Mouse (Mus musculus) liver, embryonic 15.5 days (tissue): ENCODE data around the gene Atg4d. TPM values are rescaled to one million over a fixed set of nuclear protein-coding genes. Genes with fewer than 3 reads are reported as not detected.
A peak's percentile ranks its signal among the peaks of the same experiment; 100 is the strongest.
"Not testable (repeated sequence)": the region's sequence is repeated elsewhere in the genome, so short reads cannot be mapped to it uniquely, and the experiment has no call there.

ENCODE experiments used
- ATAC-seq: fragments of 200-750 bp; cut with Nextera tagmentation; 2 replicates; pipeline ENCODE4 v1.8.0; 2017; ENCODE audit warnings: moderate number of reproducible peaks, mild to moderate bottlenecking, moderate library complexity; ENCODE audit not compliant: insufficient read depth
- H3K27ac ChIP-seq: fragments of 300-500 bp; sonication (generic); replicated peaks from 2 replicates; pipeline ENCODE4 v1.5.1; 2015; ENCODE audit warnings: mild to moderate bottlenecking, inconsistent platforms
- H3K27me3 ChIP-seq: fragments of 300-500 bp; sonication (generic); 2 replicates; pipeline ENCODE4 v1.6.1; 2015; ENCODE audit warnings: mild to moderate bottlenecking, inconsistent platforms
- H3K36me3 ChIP-seq: fragments of 300-500 bp; sonication (generic); replicated peaks from 2 replicates; pipeline ENCODE4 v1.6.1; 2015; ENCODE audit warnings: moderate library complexity, mild to moderate bottlenecking, inconsistent platforms
- H3K4me1 ChIP-seq: fragments of 300-500 bp; sonication (generic); replicated peaks from 2 replicates; pipeline ENCODE4 v1.6.1; 2015; ENCODE audit warnings: inconsistent platforms
- H3K4me2 ChIP-seq: fragments of 300-500 bp; sonication (generic); 2 replicates; pipeline ENCODE4 v1.6.1; 2015; ENCODE audit warnings: moderate library complexity, mild to moderate bottlenecking, inconsistent platforms
- H3K4me3 ChIP-seq: fragments of 300-500 bp; sonication (generic); replicated peaks from 2 replicates; pipeline ENCODE4 v1.5.1; 2015; ENCODE audit warnings: mild to moderate bottlenecking, inconsistent platforms
- H3K9ac ChIP-seq: fragments of 300-500 bp; sonication (generic); 2 replicates; pipeline ENCODE4 v1.6.1; 2015; ENCODE audit warnings: moderate library complexity, mild to moderate bottlenecking, inconsistent platforms
- H3K9me3 ChIP-seq: fragments of 300-500 bp; sonication (generic); replicated peaks from 2 replicates; pipeline ENCODE4 v1.6.1; 2016; ENCODE audit warnings: inconsistent platforms
- WGBS: fragments of 180-500 bp; shearing (Covaris S2); methylation state at CpG from one replicate; pipeline ENCODE4 v1.1.7; 2015; ENCODE audit warnings: mixed read lengths; ENCODE audit not compliant: insufficient replicate concordance; 5-methylcytosine and 5-hydroxymethylcytosine counted together
- polyA plus RNA-seq: library from polyadenylated mRNA; unstranded; fragments of >200 nt; fragmentation: Nextera tagmentation; extraction: Ambion mirVana; gene quantifications from 2 replicates; pipeline ENCODE4 v1.2.1, GENCODE M21; 2015

The Atg4d gene
- polyA plus RNA-seq, 1 experiment from 2014 or later: 97.2 TPM

DNA sequence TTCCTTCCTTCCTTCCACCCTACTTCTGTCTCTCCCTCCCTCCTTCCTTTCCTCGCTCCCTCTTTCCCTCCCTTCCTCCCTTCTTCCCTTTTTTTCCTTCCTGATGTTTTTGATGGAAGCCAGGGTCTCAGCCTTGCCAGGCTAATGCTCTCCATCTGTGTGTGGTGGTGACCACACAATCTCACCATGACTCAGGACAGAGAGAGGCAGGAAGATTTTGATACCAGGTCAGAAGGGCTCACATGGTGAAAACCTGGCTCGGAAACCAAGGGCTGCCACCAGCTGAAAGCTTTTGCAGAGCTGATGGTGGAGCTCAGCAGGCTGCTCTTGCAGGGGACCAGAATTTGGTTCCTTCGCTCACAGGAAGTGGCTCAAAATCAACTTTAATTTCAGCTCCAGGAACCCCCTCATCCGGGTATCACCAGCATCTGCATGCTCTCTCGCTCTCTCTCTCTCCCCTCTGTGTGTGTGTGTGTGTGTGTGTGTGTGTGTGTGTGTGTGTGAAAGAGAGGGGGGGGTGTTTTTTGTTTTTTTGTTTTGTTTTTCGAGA, 4.5 kb upstream of the Atg4d start:
- H3K27me3 ChIP-seq: peaks cover 11% of the 10 kb centered on the region; the same call in 1 of the 2 replicates
- H3K9ac ChIP-seq: no peak overlapping the region
- peaks cover 38% of the 10 kb centered on the region for H3K4me1 ChIP-seq
- 57% methylated on average over 6 of the region's 6 CpGs for WGBS
- no peaks in the 10 kb centered on the region for H3K9me3 ChIP-seq
- H3K4me2 ChIP-seq: no peak overlapping the region
- no peak overlapping the region for H3K4me3 ChIP-seq
- no peaks in the 10 kb centered on the region for H3K36me3 ChIP-seq
- no peak overlapping the region for H3K27ac ChIP-seq
- ATAC-seq: no peak

DNA sequence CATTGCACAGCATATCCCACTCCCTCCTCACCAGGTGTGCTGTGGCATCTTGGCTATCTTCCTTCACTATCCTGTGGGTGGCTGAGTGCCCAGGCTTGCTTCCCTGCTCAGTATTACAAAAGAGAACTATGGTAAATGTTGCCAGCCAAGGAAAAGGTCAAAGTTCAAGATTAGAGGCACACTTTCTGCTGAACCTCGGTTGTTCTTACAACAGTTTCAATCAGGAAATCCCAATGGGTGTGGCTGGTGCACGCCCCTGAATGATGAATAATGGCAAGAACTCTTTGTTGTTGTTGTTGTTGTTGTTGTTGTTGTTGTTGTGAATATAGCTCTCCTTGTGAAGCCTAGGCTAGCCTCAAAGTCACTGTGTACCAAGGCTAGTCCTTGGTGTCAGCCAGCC, 3.3 kb upstream of the Atg4d start:
- WGBS: 24% methylated on average over 2 of the region's 2 CpGs

DNA sequence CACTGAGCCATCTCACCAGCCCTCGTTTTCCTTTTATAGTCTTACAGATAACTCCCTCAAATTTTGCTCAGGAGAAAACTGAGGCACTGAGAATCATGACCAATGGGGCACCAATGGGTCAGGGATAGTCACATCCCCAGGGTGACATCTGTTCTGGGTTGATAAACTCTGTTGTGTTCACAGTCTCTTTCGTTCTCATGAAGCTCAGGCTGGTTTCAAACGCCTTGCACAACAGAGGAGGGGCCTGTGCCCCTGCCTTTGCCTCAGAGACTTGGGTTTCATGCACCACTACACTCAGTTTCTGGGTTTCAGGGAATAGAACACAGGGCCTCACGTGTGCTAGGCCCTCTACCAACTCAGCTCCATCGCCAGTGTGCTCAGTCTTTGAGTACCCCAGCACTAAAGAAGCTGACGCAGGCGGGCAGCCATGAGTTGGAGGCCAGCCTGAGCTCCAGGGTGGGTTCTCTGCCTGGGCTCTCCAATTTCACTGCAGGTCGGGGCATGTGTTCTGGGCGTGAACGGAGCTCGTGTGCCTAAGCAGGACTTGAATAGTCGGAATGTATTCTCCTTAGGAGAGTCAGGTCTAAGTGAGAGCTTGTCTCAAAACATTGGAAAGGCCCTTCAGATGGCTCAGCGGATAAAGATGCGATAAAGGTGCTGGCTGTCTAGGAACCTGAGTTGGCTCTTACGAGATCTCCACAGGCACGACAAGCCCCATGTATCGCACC, 657 bp upstream of the Atg4d start:
- Histone ChIP-seq H3K27ac (peak overlapping the region; percentile 100), H3K4me1 (peaks cover 72% of the 10 kb centered on the region), H3K4me3 (peak overlapping the region; percentile 84), H3K4me2 (peak overlapping the region; percentile 89), H3K9me3 (no peaks in the 10 kb centered on the region), H3K9ac (peak overlapping the region; percentile 78), H3K27me3 (no peaks in the 10 kb centered on the region; the same call in 1 of the 2 replicates), H3K36me3 (peaks cover 33% of the 10 kb centered on the region)
- WGBS: 11% methylated on average over 17 of the region's 17 CpGs
- ATAC-seq: peak; percentile 75

More for the DNA sequence above, 3.3 kb upstream of the Atg4d start:
- Histone ChIP-seq H3K36me3 (peaks cover 7% of the 10 kb centered on the region), H3K4me2 (no peak overlapping the region), H3K27ac (no peak overlapping the region), H3K9me3 (no peaks in the 10 kb centered on the region), H3K4me3 (no peak overlapping the region), H3K27me3 (peaks cover 11% of the 10 kb centered on the region; the same call in 1 of the 2 replicates), H3K4me1 (peaks cover 49% of the 10 kb centered on the region), H3K9ac (no peak overlapping the region)
- no peak for ATAC-seq

DNA sequence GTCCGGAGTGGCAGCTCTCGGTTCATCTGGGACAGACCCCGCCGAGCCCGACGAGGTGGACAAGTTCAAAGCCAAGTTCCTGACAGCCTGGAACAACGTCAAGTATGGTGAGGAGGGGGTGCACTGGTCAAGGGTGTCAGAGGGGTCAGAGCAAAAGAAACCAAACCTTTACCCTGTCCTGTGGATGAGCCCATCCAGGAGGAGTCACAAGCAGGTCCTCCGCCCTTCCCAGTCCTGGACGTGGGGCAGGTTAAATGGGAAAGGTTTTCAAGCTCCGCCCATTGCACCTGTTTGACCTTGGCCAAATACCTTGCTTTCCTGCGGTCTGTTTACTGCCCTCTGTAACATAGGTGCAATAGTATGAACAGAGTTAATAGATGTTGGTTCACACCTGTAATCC, 518 bp downstream of the Atg4d start:
- ATAC-seq: peak; percentile 26
- H3K4me1 ChIP-seq: peaks cover 69% of the 10 kb centered on the region

DNA sequence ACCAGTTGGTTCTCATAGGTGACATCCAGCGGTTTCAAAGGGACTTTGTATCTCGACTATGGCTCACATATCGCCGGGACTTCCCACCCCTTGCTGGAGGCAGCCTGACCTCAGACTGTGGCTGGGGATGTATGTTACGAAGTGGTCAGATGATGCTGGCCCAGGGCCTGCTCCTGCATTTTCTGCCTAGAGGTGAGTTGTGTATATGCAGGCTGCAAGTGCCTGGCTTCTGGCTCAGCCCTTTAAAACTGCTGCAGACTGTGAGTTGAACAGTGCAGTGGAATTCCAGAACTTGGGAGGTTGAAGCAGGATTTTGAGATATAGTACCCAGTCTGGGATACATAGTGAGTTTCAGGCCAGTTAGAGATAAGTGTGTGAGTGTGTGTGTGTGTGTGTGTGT, 1.8 kb downstream of the Atg4d start:
- H3K4me1 ChIP-seq: peaks cover 65% of the 10 kb centered on the region
- peak overlapping the region; percentile 77 for H3K4me2 ChIP-seq
- H3K36me3 ChIP-seq: peaks cover 57% of the 10 kb centered on the region
- 83% methylated on average over 5 of the region's 5 CpGs for WGBS
- H3K27ac ChIP-seq: peak overlapping the region; percentile 100
- no peaks in the 10 kb centered on the region for H3K27me3 ChIP-seq
- peak overlapping the region; percentile 91 for H3K9ac ChIP-seq
- no peak for ATAC-seq
- H3K4me3 ChIP-seq: peak overlapping the region; percentile 84
- H3K9me3 ChIP-seq: no peaks in the 10 kb centered on the region

More for the DNA sequence above, 518 bp downstream of the Atg4d start:
- WGBS: 5% methylated on average over 11 of the region's 11 CpGs
- Histone ChIP-seq H3K9me3 (no peaks in the 10 kb centered on the region), H3K4me3 (peak overlapping the region; percentile 84), H3K4me2 (peak overlapping the region; percentile 77), H3K9ac (peak overlapping the region; percentile 91), H3K36me3 (peaks cover 45% of the 10 kb centered on the region), H3K27me3 (no peaks in the 10 kb centered on the region), H3K27ac (peak overlapping the region; percentile 100)

DNA sequence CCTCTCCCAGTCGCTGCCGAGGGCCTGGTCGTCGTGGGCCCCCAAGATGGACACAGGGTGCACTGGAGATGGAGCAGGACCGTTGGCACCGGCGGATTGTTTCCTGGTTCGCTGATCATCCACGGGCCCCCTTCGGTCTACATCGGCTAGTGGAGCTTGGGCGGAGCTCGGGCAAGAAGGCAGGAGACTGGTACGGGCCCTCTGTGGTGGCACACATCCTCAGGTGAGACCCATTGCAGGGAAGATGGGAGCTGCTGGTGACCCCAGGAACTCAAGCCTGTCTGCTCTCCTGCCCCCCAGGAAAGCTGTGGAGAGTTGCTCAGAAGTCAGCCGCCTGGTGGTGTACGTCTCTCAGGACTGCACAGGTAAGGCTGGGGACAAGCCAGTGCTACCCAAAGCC, 3.2 kb downstream of the Atg4d start:
- Histone ChIP-seq H3K4me1 (peaks cover 54% of the 10 kb centered on the region), H3K36me3 (peaks cover 72% of the 10 kb centered on the region), H3K27ac (no peak overlapping the region), H3K9me3 (no peaks in the 10 kb centered on the region), H3K9ac (no peak overlapping the region), H3K4me2 (peak overlapping the region; percentile 1; the same call in 1 of the 2 replicates), H3K27me3 (no peaks in the 10 kb centered on the region), H3K4me3 (no peak overlapping the region)
- ATAC-seq: no peak
- 92% methylated on average over 16 of the region's 16 CpGs for WGBS

DNA sequence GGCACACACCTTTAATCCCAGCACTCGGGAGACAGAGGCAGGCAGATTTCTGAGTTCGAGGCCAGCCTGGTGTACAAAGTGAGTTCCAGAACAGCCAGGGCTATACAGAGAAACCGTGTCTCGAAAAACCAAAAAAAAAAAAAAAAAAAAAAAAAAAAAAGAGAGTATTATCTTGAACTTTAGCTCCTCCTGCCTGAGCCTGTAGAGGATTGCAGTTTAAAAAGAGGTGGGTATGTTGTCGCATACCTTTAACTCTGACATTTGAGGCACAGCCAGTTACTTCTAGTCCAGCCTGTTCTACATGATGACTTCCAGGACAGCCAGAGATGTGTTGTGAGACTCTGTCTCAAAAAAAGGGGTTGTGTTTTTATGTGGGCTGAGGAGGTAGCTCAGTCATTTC, 4.5 kb downstream of the Atg4d start:
- H3K9me3 ChIP-seq, H3K27ac ChIP-seq, ATAC-seq, H3K27me3 ChIP-seq, H3K4me3 ChIP-seq, H3K9ac ChIP-seq, H3K4me2 ChIP-seq: not testable (repeated sequence)
- WGBS: 65% methylated on average over 5 of the region's 5 CpGs
- Histone ChIP-seq H3K4me1 (peaks cover 55% of the 10 kb centered on the region), H3K36me3 (peaks cover 84% of the 10 kb centered on the region)

DNA sequence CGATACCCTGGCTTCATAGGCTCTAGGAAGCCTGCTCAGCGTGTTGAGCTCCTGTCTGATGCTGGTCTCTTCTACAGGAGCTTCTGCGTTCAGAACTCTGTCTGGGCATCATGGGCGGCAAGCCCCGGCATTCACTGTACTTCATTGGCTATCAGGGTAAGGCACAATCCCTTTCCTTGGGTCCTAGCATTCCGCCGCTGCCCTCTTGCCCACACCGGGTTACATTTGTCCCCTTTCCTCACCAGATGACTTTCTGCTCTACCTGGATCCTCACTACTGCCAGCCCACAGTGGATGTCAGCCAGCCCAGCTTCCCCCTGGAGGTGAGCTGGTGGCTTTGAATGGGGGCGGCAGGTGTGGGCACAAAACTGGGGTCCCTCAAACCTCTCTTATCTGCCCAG, 7.3 kb downstream of the Atg4d start:
- H3K27me3 ChIP-seq: no peaks in the 10 kb centered on the region
- ATAC-seq: no peak
- no peak overlapping the region for H3K27ac ChIP-seq
- H3K4me2 ChIP-seq: no peak overlapping the region
- 89% methylated on average over 9 of the region's 9 CpGs for WGBS
- H3K9ac ChIP-seq: no peak overlapping the region
- H3K4me3 ChIP-seq: no peak overlapping the region
- H3K9me3 ChIP-seq: no peaks in the 10 kb centered on the region
- peaks cover 100% of the 10 kb centered on the region for H3K36me3 ChIP-seq
- peaks cover 56% of the 10 kb centered on the region for H3K4me1 ChIP-seq

DNA sequence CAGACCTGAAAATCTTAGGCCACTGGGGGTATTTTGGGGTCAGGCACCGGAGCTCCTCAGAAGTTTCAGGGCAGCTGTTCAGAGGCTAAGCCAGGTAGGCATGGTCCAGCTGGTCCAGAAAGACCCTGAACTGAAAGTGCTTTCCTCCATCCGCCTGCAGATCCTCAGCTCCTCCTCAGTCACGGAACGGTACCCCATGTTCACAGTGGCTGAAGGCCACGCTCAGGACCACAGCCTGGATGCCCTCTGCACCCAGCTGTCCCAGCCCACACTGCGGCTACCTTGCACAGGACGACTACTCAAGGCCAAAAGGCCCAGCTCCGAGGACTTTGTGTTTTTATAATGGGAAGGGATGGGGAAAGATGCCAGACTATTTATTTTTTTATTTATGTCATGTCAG, 8.0 kb downstream of the Atg4d start:
- Histone ChIP-seq H3K4me2 (no peak overlapping the region), H3K4me1 (peaks cover 58% of the 10 kb centered on the region), H3K4me3 (no peak overlapping the region), H3K27ac (no peak overlapping the region), H3K36me3 (peaks cover 100% of the 10 kb centered on the region), H3K27me3 (no peaks in the 10 kb centered on the region), H3K9me3 (no peaks in the 10 kb centered on the region), H3K9ac (no peak overlapping the region)
- WGBS: 82% methylated on average over 8 of the region's 8 CpGs
- no peak for ATAC-seq

DNA sequence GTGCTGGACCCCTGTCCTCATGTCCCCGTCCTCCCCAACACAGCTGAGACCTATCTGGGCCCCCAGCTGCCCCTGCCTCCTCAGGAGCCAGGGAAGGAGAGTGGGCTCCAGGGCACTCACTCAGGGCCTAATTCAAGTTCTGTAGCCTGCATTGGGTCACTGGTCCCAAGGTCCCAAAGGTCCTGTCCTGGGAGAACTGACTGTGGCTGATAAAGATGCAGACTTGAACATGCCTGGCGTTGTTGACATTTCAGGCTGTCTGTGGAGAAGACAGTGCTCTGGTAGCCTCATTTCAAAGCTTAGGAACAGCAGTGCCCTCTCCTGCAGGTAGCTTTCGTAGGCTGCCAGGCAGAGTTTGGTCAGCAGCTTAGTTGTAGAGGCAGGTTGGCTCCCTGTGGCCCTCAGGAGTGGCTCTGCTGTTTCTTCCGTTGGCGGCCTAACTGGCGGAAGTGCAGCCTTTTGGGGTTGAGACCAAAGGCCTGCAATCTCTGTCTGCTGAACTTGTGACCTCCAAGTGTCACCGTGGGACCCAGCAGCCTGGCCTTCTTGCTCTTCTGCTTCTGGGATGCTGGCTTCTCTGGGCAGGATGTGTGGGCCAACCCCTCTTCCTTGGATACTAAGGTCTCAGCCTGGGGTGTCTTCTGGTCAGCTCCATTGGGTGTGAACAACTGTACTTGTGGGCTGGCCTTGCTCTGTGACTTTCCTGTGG, 8.6 kb downstream of the Atg4d start:
- Histone ChIP-seq H3K4me2 (no peak overlapping the region), H3K36me3 (peaks cover 100% of the 10 kb centered on the region), H3K9ac (no peak overlapping the region), H3K4me1 (peaks cover 53% of the 10 kb centered on the region), H3K4me3 (no peak overlapping the region), H3K9me3 (no peaks in the 10 kb centered on the region), H3K27ac (0 out of 2 replicates have a peak overlapping the region, but pooled peaks have one; percentile 35), H3K27me3 (no peaks in the 10 kb centered on the region)
- ATAC-seq: no peak
- 72% methylated on average over 7 of the region's 7 CpGs for WGBS

DNA sequence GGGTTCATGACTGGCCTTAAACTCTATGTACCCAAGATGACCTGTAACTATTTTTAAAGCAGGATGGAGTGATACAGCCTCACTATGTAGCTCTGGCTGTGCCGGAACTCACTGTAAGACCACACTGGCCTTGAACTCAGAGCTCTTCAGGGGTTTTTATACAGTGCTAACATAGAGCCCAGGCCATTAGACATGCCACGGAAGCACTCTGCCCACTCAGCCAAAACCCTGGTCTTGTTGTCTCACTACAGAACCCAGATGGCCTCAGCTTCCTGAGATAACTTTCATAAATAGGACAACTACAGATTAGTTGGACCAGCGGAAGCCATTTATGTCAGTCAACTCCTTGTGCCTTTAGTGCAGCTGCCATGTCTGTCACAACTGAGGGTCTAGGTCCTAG, 9.2 kb downstream of the Atg4d start:
- H3K36me3 ChIP-seq: peaks cover 100% of the 10 kb centered on the region
- no peak for ATAC-seq

More for the DNA sequence above, 9.2 kb downstream of the Atg4d start:
- 0 out of 2 replicates have a peak overlapping the region, but pooled peaks have one; percentile 35 for H3K27ac ChIP-seq
- H3K27me3 ChIP-seq: no peaks in the 10 kb centered on the region
- H3K4me3 ChIP-seq: no peak overlapping the region
- H3K9me3 ChIP-seq: no peaks in the 10 kb centered on the region
- 81% methylated on average over 3 of the region's 3 CpGs for WGBS
- no peak overlapping the region for H3K4me2 ChIP-seq
- peaks cover 48% of the 10 kb centered on the region for H3K4me1 ChIP-seq
- no peak overlapping the region for H3K9ac ChIP-seq
